Mouse (Mus musculus) adrenal gland, postnatal 14 days (tissue): ENCODE data around the gene Cdh7. TPM values are rescaled to one million over a fixed set of nuclear protein-coding genes. Genes with fewer than 3 reads are reported as not detected.
"Not testable (repeated sequence)": the region's sequence is repeated elsewhere in the genome, so short reads cannot be mapped to it uniquely, and the experiment has no call there.

ENCODE experiments used
- DNase-seq: peaks from one replicate; pipeline ENCODE4 v3.0.0; 2021; ENCODE audit warnings: mixed read lengths
- long read RNA-seq, 2 experiments: library from polyadenylated mRNA; stranded (forward); transcript quantifications; one replicate each; pipeline ENCODE4 v2.0.0; 2021
- total RNA-seq: library from RNA; stranded (reverse); gene quantifications from 2 replicates; pipeline ENCODE4 v1.2.3, GENCODE M21; 2021

The Cdh7 gene
- not detected in 2 replicates for total RNA-seq
- long read RNA-seq, experiment 1: 0 reads
- long read RNA-seq, experiment 2: 0 reads

DNA sequence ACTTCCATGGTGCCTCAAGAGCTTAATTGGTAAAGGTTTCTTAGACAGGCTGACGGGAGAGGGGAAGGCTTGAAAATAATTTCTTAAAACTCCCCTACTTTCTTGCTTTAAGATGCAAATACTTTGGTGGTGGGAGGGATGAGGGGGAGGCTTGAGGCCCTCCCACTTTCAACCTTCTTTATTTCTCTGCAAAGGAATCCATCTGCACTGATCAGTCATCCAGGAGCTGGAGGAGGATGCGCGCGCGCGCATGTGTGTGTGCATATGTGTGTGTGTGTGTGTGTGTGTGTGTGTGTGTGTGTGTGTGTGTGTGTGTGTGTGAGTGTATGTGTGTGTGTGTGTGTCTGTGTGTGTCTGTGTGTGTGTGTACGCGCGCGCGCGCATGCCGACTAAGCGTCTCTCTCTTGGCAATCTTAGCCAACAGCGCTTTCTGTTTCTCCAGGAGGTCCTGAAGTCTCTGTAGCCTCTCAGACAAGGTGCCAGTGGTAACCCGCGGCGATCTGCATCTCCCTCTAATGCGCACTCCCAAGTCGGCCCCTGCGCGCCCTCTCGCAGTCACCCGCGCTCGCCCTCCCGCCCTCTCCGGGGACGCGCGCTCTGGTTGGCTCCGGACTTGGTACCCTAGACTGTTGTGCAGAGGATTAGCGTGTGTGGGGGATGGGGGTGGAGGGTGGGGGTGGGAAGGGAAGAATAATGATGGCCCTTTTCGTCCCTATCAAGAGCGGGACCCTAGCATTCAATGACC, at the start of gene Cdh7:
TSS of gene Cdh7 (plus strand) at position 368 of the 745 bp plus-strand sequence.
- no peak for DNase-seq

DNA sequence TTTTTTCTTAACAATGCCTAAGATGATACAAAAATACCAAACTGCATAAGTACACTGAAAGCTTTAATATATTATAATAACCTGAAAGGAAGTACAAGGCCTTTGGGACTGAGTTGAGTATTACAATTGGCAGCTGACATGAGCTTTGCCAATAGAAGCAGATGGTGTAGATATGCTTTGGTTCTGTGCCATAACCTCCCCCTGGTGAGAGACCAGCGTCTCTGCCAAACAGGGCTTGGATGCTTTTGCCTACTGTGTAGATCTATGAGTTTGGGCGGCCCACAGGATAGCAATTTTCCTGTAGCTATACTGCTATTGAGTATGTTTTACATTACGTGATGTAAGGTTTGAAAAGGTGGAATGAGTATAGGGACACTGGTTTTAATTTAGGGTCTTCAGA, 49.6 kb upstream of the Cdh7 start:
- DNase-seq: no peak

DNA sequence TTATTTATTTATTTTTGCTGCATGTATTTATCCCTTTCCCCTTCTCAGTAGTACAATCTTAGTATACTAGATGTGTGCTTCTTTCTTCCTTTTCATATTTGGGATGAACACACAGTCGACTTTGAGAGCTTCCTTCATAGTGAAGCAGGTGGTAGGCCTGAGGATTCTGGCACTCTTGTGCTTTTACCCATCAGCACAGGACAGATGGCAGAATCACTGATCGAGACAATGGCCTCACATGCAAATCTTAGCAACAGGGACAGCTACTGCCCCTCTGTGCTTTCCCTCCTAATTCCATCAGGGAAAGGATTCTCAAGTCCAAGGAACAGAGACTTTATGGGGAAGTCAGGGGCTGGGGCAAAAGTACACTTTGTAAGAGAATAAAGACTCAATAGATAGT, 33.7 kb upstream of the Cdh7 start:
- DNase-seq: no peak

DNA sequence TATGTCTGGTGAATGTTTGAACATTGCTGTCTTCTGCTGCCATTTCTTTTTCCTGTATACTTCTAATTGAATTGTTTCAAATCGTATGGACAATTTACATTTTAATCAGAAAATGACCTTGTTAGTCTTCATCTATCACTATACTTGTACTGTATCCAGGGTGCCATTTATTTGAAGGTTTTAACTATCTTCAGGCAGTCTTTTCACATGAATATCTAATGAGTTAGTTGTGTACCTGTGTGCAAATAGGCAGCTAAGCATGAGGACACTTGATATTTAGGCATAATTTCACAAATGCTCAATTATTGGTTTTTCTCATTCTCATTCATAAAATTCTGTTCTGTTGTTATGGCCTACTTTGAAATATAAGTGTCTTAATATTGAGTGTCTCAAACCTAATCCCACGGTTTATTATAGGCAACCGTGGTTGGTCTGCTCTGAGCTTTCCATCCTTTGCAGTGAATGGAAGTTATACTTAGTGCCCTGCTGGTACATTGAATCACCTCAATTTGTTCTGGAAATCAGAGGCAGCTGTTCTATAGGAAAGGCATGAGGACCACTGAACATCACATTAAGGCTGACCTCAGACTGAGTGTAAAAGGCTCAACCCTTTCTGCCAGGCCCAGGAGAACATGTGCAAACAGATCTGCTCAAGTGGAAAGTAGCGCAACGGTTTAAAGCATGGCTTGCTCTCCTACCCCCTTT, 10.4 kb upstream of the Cdh7 start:
- DNase-seq: no peak

DNA sequence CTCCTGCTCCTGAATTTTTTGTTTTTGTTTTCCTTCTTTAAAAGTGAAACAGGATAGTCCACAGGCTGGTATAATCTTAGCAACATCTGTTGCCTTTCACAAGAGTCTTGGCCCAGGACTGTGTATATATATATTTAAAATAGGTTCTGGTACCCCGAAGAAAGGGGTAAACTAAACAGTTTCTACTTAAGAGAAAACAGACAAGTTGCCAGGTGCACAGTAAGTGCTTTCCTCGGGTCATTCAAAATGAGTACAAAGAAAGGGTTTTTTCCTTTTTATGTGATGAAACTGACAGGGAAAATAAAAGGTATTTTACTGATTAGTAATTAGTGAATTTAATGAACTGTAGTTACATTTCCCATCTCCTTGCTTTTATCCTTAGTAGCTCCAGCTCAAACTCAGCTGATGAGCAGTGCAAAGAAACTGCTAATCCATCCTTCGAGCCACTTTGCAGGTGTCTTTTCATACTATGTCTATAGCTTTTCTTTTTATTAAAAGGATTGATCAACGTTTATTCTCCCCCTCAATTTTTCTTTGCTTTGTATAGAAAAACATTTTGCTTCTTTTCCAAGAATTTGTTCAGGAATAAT, 9.7 kb upstream of the Cdh7 start:
- DNase-seq: no peak

DNA sequence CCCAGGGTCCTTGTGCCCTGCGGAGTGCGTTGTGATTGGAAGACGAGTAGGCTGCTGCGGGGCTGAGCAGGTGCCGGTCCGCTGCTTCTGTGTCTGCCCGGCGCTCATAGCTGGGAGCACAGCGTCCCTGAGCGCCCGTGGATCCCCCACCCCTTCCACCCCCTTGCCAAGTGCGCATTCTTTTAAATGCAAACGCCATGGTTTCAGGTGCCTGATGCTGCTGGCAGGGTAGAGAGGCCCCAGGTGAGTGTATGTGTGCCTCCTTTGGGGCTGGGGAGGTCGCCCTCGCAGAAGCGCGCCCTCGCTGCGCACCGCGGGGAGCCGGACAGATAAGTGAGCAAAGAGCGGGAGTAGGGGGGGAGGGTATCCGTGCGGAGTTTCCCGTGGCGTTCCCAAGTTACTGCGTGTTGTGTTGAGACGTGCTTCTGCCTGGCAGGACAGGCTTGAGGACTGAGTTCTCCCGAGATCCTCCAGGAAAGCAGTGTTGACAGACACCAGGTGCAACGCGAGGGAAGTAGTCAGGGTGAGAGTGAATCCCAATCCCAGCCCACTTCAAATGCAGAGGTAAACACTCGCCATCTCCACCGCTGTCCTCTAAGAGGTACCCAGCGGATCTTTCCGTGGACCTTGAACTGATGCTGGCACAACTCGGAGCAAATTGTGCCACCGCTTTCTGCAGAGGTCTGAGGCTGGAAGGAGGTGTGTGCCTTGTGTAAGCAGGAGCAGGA, 742 bp downstream of the Cdh7 start:
- no peak for DNase-seq

DNA sequence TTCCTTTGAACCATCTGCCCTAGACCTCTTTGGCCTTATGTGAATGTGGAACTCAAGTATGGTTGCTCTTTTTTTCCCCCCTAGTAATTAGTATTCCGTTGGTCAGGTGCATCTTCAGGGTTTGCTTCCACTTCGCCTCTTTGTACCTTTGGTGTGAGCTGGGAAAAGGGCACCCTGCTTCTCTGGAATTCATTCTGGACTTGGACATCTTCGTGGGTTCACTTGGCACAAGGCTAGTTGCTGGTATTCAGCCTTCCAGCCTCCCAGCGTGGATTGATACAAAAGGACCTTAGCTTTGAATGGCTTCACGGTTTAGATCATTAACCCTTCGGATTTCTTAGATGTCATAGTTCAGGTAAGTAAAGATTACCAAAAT, 1.3 kb downstream of the Cdh7 start:
- no peak for DNase-seq

DNA sequence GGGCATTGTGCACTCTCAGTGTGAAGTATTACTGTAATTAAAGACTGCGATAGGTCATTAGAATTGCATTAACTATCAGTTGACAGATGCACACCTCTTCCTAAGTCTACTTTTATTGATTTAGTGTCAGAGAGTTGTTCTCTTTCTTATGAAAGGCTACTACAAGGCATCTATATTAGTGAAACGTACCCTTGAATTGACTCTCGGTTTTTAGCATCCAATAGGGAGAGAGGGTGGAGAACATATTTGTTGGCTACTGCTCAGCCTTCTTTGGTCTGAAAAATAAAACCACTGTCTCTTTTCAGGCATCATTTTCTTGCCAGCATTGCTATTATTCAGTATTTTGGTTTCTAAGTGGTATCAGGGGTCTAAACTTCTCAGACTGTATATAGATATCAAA, 2.5 kb downstream of the Cdh7 start:
- no peak for DNase-seq

DNA sequence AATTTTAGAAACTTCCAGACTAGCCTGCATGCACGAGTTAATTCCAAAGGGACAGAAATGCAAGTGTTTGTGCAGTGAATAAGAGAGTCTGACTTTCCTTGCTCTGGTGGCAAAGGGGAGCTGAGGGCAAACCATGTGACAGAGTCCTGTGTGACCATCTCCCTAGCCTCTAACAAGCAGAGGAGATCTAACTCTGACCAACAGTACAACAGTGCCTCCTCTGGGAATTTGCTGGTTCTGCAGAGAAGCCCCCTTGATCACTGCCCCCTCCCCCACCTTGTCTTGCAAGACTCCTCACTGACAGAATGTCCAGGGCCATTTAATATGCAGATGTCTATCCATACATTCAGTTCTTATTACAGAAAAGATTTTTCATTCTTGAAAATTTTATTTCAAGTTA, 3.2 kb downstream of the Cdh7 start:
- no peak for DNase-seq

DNA sequence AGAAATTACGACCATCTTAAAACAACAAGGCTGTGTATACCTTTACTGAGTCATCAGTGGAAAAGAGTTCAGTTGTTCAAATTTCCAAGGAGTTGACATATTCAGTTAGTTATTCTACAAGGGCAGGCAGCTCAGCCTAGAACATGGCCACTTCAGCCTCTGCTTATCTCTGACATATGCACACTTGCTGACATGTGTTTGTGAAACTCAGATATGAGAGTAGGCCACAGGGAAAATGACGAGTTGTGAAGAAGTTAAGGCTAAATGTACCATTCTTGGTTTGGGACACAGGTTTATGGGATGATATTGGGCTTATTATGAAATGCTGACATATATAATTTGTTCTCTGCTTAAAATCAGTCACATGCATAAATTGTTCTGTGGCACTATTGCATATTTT, 7.3 kb downstream of the Cdh7 start:
- no peak for DNase-seq

DNA sequence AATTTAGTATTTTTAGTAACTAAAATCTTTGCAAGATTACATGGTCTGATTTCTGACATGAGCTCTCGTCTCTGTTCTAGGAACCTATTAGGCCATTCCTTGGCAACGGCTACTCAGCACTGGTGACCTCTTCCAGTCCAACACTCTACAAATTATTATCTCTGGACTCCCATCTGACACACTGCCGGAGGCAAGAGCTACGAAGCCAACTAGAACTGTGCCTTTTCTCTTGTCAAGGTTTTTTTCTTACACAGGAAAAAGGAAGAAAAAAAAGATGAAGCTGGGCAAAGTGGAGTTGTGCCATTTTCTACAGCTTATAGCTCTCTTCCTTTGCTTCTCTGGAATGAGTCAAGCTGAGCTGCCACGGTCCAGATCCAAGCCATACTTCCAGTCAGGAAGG, 11.7 kb downstream of the Cdh7 start:
- DNase-seq: no peak

DNA sequence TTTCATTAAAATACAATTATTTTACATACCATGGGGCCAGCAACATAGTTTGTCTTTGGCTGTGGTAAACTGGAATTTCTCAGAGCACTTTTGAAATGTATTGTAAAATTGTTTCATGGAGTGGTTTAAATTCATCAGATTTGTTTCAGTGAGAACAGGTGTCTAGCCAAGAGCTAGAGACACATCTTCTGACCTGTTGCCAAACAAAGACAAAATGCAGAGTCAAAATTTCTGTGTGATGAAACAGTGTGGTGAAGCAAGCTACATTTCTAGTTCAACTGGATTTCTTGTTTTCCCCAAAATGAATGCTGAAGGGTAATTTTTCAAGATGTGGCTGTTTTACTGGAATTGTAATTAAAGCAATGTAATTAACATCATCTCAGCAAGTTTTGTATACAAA, 22.2 kb downstream of the Cdh7 start:
- no peak for DNase-seq

DNA sequence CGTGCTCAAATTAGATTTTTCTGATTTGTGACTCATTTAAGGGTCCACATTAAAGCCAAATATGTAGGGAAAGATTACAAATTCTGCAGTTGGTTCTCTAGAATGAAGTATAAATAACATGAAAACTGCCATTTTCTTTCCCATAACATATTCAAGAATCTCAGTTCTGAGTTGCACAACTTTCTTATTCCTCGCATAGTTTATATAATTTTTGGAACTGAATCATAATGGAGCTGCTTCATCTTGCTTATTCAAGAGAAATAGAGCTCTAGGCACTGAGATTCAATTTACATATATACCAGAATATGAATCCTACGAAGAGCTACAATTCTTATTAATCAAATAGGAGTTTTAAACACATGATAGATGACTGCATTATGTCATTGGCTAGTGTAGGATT, 22.8 kb downstream of the Cdh7 start:
- no peak for DNase-seq

DNA sequence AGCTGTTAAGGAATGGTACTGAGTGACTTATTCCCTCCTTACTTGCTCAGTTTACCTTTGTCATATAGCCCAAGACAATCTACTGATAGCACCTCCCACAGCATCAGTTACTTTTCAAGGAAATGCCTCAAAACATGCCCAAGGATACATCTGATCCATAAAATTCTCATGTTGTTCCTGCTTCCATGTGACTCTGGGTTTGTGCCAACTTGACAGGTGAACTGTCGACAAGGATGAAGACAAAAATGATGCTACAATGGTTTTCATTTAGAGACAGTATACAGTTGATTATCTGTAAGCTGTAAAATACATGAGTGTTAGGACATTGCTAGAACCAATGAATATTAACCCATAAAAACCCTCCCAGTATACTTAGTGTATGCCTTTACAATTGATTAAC, 29.9 kb downstream of the Cdh7 start:
- DNase-seq: no peak

DNA sequence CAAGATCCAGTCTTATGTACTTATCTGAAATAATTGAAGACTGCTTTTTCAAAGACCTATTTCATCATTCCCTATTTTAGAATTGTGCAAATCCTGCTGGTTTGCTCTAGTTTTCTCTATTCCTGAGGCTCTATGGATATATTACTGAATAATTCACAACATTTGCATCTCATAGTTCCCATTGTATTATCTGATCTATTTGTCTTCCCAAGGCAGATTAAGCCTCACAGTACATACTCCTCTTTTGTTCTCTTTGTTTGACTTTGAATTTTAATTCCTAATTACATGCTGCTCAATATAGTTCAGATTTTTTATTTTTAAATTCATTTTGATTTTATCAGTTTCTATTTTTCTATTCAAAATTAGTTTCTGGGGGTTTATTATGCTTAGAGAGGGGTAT, 74.1 kb downstream of the Cdh7 start:
- no peak for DNase-seq

DNA sequence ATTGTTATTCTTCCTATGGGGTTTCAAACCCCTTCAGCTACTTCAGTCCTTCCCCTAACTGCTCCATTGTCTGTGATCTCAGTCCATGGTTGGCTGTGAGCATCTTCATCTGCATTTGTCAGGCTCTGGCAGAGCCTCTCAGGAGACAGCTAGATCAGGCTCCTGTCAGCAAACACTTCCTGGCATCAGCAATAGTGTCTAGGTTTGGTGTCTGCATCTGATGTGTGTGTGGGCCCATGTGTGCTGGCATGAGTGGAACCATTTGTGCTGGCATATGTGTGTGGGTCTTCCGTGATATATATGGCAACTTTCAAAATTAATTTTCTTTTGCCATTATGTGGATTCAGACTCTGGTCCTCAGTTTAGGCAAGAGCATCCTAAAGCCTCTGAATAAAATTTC, 85.2 kb downstream of the Cdh7 start:
- no peak for DNase-seq

DNA sequence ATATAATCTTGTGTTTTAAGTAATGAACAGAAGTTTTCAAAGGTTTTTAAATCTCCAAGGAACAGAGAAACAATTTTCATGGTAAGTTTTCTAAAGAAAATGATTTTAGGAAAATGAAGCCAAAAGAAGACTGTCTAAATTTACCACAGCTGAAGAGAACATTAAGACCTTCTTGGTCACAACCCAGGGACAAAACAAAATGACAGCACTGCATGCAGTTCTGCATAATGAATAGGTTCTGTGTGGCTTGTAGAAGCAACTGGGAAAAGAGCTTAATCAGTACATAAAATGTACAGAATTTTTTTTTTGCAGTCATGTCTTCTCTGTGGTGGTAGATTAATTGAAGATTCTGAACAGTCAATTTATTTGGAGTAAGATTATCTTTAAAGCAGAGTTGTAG, 96.2 kb downstream of the Cdh7 start:
- DNase-seq: no peak

DNA sequence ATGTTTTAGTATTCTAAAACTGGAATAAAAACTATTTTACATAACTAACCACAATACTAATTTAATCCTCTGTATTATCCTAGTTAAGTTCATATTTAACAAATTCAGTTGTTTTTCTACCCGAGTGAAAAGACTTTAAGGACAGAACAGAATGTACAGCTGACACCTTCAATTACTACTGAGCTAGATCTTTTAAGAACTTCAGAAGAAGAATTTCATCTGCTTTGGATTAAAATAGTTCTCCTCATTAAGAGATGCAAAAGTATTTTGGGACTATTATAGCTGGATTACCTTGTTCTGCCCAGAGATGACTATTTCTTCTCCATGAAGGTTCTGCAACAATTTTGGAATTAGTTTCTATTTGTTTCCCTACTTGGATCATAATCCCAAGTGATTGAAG, 135.8 kb downstream of the Cdh7 start:
- DNase-seq: no peak

DNA sequence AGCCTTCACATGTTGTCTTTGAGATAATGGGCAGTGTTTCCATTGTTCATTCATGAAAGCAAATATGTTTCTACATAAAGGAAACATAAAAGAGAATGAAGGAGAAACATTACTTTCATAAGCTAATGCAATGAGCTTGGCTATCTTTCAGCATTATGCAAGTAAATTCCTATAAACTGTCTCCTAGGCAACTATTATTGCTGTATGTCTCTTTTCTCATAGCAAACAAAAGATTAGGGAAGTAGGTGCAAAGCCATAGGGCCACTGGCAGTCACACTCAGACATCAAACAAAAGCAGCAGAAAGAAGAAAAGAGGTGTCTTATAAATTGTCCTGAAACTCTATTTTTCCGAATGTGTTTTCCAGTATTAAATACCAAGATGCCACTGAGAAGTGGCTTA, 136.6 kb downstream of the Cdh7 start:
- DNase-seq: no peak

DNA sequence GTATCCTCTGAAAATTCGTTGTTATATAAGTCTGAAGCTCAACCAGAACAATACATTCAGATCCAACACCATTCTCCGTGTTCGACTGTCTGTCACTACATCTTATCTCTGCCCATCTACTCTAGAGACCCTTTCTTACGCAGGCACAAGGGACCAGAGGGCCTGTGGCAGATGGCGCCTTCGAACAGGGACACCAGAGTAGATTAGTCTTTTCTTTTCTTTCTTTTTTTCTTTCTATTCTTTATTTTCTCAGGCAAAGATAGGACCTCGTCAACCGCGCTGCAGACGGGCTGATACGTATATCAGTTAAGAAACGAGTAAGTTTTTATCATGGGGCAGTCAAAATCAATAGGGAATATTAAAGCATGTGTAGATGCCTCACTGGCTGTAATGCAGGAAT, 189.2 kb downstream of the Cdh7 start:
- DNase-seq: not testable (repeated sequence)
